In genomic region chr10:60363426-60363825, GRCm38 (mm10) we compare ENCODE assay signal across 23 mouse cellular contexts. TPM values are rescaled to one million over a fixed set of nuclear protein-coding genes. Genes with fewer than 3 reads are reported as not detected.
"Had no signal": no experiment of that assay in that cellular context is flagged by ENCODE, and none has a peak within 500 bp of the region (broad histone marks: within the 10 kb centered on the region; RNA-seq: fewer than 3 reads in every experiment).

No protein-coding gene starts in this region.

- ATAC-seq: liver, embryonic 12.5 days; midbrain, embryonic 15.5 days had no signal

- H3K27ac ChIP-seq: limb, embryonic 13.5 days; liver, embryonic 12.5 days; liver, embryonic 15.5 days; midbrain, embryonic 15.5 days; neural tube, embryonic 12.5 days; neural tube, embryonic 15.5 days; stomach, embryonic 15.5 days had no signal

- H3K9me3 ChIP-seq: kidney, embryonic 15.5 days; limb, embryonic 13.5 days; liver, embryonic 12.5 days; liver, embryonic 15.5 days; megakaryocyte, embryonic 14.5 days; midbrain, embryonic 15.5 days; neural tube, embryonic 12.5 days; neural tube, embryonic 15.5 days; stomach, embryonic 15.5 days had no signal

- H3K36me3 ChIP-seq: kidney, embryonic 15.5 days; limb, embryonic 13.5 days; midbrain, embryonic 15.5 days; neural tube, embryonic 12.5 days; neural tube, embryonic 15.5 days; stomach, embryonic 15.5 days had no signal

- H3K9ac ChIP-seq: kidney, embryonic 15.5 days; limb, embryonic 13.5 days; liver, embryonic 12.5 days; liver, embryonic 15.5 days; midbrain, embryonic 15.5 days; neural tube, embryonic 12.5 days; neural tube, embryonic 15.5 days; stomach, embryonic 15.5 days had no signal

- H3K4me3 ChIP-seq: kidney, embryonic 15.5 days; limb, embryonic 13.5 days; liver, embryonic 12.5 days; liver, embryonic 15.5 days; megakaryocyte, embryonic 14.5 days; midbrain, embryonic 15.5 days; neural tube, embryonic 12.5 days; neural tube, embryonic 15.5 days; stomach, embryonic 15.5 days had no signal

- H3K4me2 ChIP-seq: kidney, embryonic 15.5 days; limb, embryonic 13.5 days; liver, embryonic 12.5 days; liver, embryonic 15.5 days; midbrain, embryonic 11.5 days; midbrain, embryonic 15.5 days; neural tube, embryonic 12.5 days; neural tube, embryonic 15.5 days; stomach, embryonic 15.5 days had no signal

- DNase-seq: kidney, adult 11 months; kidney, adult 8-10 months; kidney, postnatal 10 days; kidney, postnatal 4 days; left cerebral cortex, postnatal 4 days; liver; lung, adult 2 months; right cerebral cortex, adult 18-20 months; right cerebral cortex, postnatal 14 days; right cerebral cortex, postnatal 4 days; spleen, adult 18-20 months; thymus, postnatal 25 days had no signal

- H3K27me3 ChIP-seq: kidney, embryonic 15.5 days; limb, embryonic 13.5 days; liver, embryonic 12.5 days; liver, embryonic 15.5 days; megakaryocyte, embryonic 14.5 days; midbrain, embryonic 15.5 days; neural tube, embryonic 15.5 days; stomach, embryonic 15.5 days had no signal

RNA-seq across cellular contexts. Expression of gene Gm17455, which starts 36.1 kb away (rescaled TPM):
- total RNA-seq: layer of hippocampus, adult 18-20 months had no signal
- polyA plus RNA-seq: liver, embryonic 12.5 days had no signal
